Mouse (Mus musculus) olfactory bulb, adult 2 months (tissue): Measurements from ENCODE around the gene Slc27a1.

Experiments
- CTCF ChIP-seq: fragments of 200-500 bp; IDR thresholded peaks from 2 replicates; pipeline ENCODE4 v1.5.1; 2012; ENCODE audit warnings: low read depth, mild to moderate bottlenecking, low read length, moderate library complexity; ENCODE audit not compliant: insufficient read depth
- POLR2A ChIP-seq: fragments of 200-500 bp; IDR thresholded peaks from 2 replicates; pipeline ENCODE4 v1.6.1; 2012; ENCODE audit warnings: mild to moderate bottlenecking, low read depth, low read length, moderate library complexity; ENCODE audit not compliant: insufficient read depth

DNA sequence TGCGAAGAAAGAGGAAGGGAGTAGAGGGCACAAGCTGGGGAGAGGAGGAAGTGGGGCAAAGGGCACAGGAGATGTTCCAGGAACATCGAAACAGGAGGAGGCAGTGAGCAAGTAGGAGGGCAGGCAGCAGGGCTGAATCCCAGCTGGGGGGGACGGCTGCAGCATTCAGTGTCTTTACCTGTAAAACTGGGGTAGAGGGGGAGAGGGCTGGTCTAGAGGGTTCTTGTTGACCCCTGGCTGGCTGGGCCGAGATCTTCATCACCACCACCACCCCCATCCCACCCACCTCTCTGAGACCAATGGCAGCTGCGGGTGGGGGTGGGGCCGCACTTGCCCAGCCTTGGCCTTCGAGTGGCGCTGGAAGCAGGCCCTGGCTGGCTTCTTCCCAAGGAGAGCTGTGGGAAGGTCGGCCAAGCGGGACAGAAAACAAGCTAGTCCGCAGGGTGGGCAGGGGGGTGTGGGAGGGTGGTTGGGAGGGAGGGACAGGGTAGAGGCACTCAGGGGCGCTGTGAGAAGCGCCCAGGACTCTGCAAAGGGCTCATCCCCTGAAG is at the start of gene Slc27a1:
- no peak for TF ChIP-seq CTCF
- TF ChIP-seq POLR2A, result no peak
